Mouse (Mus musculus) liver (tissue): ENCODE measurements at regions not wholly inside any gene's neighbourhood (a gene's known extent, or its start where the extent isn't known, plus 50 kb on each side); places are given as distances from the start of the nearest gene placed in this dataset.

Experiments
- DNase-seq: peaks from one replicate; pipeline ENCODE4 v3.0.0-alpha.2; 2020; ENCODE audit warnings: mixed read lengths

DNA sequence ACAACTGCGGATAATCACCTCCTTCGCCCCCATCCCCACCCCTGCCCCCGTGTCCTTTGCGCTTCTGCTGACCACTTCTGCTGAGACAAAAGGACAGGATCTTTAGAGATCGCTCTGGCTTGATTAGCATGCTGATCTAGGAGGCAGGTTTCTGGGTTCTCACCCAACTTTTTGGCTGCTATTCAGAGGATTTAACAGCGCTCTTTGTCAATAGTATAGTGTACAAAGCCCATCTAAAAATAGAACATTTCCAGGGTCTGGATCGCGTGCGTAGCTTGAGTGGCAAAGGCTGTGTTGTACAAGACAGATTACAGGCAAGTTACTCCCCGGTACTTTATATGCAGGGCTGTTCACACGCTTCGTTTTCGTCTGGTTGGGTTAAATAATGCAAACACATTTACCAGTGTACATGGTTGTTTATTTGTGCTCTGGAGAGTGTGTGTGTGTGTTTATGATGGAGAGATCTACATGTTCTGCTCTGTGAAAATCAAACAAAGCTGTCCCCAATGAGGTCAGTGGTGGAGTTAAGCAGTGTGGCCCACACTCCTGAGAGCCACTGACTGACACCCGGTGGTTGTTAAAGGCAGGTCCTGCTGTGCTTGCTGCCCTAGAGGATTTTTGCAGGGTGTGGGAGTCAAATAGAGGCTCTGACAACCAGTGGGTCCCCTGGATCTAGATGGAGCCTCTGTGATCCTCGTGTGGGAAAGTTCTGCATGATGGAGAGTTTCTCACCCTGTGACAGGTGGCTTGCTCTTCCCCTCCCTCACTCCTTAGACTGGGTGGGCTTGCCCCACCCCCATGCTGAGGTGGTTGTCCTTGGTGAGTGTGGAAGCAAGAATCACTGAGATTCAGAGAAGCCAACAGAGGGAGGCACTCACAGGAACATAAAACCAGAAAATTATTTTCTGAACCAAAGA lies 146.5 kb upstream of the Jade1 start:
- no peak for DNase-seq

DNA sequence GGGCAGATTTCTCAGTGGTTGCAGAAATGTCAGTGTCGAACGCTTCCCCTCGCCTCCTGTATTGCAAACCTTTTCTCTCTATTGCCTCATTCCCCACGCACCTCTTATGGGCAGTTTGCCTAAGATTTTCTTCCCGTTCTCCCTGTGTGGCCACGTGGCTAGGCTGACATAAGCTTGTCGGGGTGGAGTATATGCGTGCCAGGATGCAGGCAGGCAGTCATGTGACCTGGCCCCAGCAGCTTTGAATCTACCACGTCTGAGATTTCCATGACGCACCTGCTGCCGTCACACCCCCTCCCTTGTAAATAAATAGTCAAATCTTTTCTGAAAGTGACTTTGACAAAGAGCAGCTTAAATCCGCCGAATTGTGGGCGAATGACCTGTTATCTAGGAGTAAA lies 147.1 kb upstream of the Jade1 start:
- peak; percentile 41 for DNase-seq

DNA sequence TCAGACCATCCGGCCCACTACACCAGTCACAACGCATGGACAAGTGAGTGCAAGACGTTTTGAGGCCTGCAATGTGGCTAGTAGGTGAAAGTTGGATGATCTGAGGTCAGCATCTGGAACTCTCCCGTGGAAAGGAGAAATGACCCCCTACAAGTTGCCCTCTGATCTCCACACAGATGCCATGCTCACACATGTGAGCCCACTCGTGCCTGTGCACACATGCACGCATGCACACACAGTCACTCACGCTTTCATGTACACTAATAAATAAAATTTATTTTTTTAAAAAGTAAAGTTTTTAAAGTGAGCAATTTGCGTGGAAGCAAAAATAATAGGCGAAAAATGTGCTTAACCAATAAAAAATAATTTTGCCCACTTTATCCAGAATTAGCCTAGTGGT lies 147.5 kb upstream of the Jade1 start:
- DNase-seq: no peak

DNA sequence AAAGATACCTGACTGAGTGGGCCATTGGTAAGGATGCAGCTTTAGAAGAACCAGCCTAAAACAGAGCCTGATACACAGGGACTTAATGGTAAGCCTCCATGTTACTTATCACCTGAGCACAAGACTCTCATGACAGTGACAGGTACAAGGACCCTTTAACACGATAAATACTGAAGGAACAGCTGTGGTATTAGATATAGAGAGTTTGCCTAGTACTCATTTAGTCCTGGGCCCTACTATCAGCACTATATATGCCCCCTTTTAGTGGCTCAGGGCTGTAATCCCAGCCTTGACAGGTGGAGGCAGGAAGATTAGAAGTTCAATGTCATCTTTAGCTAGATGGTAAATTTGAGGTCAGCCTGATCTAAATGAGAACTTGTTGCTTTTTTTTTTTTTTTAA lies 148.0 kb upstream of the Jade1 start:
- no peak for DNase-seq

DNA sequence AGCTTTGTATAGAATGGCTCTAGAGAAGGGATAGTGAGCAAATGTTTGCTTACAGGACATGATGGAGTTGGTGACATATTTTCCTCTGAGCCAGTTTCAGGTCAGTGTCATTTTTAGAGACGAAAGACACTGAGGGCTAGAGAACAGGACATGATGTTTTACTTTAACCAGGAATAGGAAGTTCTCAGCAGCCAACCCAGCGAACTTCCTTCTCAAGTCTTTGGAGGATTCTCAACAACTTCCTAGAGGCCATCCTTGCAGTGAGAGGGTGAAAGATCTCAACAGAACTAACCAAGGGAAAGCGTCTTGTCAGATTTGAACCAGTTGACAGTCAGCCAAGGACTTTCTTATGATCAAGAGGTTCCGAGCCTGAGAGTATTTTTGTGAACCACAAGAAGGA lies 153.7 kb upstream of the Jade1 start:
- DNase-seq: no peak

DNA sequence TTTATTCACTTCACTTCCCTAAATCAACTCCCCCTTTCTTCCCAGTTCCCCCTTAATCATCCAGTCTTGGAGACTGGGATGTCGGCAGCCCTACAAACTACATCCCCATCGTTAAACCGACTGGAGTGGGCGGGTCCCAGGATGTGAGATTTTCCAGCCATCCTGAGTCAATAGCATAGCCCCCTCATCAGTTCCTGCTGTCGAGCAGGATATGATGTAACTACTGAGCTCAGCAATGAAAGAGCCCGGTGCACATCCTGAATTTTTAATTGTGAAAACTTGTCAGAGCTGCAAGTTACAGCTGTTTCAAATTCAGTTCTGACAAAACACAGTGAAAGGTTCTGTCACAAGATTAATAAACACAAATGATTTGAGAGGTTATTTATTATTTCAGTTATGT lies 165.7 kb upstream of the Jade1 start:
- DNase-seq: no peak

DNA sequence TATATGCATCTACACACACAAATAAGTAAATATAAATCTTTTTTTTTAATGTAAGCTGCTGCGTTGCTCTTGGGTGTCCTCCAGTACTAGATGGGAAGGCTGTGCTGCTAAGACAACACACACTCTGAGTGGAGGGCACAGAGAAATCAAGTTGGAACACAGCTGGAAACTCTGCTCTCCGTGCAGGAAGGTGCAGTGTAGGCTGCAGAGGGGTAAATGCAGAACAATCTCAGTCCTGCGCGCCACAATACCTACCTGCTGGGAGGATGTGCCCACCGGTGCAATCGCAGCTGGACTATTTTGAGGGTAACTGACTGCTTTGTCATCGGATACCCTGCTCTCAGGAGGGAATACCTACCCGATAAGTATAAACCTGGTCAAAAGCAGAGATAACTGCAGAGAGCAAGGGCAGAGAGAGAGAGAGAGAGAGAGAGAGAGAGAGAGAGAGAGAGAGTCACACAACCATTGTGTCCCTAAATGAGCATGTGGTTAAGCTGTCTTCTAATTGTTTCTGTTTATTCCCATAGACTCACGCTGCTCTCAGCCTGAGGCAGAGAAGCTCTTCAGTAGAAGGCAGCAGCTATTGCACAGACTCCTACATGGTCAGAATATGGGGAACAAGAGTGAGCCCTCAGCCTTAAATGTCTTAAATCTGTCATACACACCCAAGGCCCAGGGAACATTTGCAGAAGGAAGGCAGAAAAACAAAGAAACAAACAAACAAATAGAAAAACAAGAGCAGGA lies 167.9 kb upstream of the Jade1 start:
- no peak for DNase-seq

DNA sequence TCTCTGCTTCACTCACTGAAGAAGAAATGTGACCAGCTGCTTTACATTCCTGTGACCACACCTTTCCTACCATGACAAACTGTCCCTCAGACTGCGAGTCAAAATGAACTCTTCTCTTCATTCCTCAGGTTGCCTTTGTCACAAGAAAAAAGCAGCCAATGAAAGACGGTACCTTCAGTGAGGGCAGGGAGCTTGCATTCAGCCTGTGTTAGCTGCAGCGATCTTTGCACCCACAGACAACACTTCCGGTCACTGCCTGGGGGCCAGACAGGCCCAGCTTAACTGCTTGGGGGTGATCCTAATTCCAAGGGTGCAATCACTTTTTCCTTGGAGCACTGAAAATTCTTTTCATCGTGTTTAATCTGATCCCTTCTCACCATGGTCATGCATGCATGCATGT lies 169.2 kb upstream of the Jade1 start:
- no peak for DNase-seq

DNA sequence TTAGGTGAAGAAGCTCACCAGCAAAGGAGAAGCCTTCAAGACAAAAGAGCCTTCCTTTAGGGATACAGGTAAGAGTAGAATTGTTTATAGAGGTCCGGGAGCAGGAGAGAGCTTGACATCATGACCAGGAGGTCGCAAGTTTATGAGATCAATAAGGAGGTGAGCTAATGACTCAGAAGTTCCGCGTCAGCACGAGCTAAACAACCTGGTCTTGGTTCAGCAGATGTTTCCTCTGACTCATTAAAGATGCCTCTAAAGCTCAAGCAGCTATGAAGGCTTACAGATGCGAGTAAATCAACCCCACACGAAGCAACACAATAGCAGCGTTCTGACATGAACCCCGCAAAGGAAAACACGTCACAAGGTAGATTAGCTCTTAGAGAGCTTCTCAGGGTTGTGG lies 171.1 kb upstream of the Jade1 start:
- no peak for DNase-seq

DNA sequence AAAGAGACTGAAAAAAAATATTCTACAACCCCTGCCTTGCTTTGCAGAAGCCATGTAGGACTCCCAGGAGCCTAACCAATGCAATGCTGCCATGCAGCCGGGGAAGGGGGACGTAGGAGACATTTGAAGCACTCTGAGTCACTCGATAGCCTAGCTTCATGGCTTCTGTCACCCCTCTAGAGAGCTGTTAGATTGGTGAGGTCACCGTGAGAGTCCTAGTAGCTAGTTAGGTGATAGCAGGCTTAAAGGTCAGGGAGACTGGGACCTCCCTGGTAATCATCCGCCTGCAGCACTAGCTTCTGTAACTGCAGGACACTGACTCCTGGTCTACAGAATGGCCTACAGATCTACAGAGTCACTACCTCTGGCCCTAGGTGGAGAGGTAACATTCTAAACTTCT lies 177.0 kb upstream of the Jade1 start:
- no peak for DNase-seq

DNA sequence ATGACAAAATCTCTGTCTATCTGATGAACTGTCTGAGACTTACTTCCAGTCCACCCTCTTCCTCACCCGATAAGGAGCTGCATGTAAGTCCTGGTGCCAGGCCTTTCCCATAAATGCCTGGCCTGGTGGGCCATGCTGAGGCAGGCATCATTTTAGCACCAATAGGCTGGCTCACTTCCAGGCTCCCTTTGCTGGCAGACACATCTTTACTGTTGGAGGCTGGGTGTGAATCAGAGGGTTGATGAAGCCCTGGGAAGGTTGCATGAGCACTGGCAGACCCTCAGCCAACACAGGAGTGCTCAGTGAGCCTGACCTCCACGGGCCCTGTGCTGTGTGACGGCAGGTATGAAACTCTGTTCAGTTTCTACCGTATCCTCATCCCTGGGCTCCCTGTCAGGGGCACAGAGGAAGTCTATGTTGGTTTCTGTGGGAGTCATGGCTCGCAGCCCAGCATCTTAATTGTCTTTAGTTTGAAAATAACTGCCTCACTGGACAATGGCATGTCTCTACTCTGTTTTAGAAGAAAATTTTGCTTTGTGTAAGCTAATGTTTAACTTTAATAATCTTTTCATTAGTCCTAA lies 177.6 kb upstream of the Jade1 start:
- DNase-seq: no peak

DNA sequence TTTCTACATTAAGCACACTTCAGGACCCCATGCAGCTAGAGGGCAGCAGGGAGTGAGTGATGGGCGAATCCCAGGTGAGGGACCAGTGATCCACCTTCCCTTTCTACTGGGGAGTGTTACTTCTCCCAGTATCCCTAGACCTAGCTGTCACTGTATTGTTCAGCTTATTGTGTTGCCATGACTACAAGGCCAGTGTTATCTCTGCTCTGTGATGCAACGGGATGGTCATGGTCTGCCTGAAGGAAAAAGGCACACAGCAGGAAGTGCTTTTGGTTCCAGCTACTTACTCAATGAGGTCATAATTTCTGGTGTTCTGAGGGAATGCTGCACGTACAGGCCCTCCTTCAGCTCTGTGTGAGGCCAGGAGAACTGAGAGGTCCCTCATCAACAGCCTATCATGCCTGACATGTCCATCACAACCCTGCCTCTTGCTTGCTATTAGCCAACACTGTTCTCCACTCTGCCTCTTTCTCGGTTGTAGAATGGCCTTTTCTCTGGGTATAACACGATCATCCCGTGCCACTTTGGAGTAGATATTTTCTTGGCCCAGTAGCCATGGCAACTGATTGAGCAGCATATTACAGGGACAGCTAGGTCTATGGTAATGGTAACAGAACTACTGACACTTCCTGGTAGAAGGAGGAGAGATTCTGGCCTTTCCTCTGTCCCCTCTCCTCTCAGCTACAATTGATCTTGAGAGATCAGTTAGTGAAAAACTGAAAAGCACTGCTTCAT lies 178.5 kb upstream of the Jade1 start:
- no peak for DNase-seq

DNA sequence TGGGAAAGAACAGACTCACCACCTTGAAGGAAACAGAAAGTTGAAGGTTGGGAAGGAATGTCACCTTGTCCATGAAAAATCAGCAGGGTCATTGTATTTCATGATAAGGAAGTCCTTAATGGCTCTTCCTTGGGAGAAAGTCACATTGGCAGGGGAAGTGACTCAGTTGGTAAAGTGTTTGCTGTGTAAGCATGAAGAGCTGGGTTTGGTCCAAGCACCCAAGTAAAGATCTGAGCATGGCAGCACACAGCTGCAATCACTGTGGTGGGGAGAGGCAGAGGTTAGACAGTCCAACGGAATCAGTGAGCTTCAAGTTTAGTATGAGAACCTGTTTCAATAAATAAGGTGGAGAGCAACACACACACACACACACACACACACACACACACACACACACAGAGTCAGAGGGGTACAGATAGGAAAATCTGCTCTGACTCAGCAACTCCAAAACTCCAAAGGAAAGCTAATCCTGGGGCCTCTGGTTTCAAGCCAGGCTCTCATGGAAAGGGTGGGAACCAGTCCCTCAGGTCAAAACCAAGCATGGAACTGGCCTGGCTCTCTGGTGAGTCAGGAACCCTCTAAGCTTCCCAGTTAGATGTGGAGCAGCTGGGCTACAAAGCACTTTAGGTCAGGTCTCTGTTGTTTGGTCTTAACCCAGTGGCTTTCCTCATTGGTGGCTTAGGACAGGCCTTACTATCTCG lies 180.2 kb upstream of the Jade1 start:
- DNase-seq: no peak

DNA sequence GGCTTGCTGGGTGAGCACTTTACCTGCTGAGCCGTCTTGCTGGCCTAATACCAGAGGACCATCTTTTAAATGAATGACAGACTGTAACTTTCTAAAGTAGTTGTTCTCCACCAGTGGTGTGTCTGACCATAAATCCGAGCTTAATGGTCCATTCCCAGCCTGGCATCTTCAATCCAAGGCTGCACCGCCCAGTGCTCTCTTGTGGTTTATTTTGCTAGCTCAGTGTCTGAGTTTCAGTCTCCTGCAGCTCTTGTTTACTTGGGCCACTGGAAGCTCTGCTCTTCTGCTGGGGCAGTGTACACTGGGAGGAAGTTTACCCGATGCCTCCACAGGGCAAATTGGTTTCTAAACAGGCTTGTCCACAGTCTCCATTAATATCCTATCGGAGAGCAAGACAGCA lies 182.3 kb upstream of the Jade1 start:
- DNase-seq: no peak

DNA sequence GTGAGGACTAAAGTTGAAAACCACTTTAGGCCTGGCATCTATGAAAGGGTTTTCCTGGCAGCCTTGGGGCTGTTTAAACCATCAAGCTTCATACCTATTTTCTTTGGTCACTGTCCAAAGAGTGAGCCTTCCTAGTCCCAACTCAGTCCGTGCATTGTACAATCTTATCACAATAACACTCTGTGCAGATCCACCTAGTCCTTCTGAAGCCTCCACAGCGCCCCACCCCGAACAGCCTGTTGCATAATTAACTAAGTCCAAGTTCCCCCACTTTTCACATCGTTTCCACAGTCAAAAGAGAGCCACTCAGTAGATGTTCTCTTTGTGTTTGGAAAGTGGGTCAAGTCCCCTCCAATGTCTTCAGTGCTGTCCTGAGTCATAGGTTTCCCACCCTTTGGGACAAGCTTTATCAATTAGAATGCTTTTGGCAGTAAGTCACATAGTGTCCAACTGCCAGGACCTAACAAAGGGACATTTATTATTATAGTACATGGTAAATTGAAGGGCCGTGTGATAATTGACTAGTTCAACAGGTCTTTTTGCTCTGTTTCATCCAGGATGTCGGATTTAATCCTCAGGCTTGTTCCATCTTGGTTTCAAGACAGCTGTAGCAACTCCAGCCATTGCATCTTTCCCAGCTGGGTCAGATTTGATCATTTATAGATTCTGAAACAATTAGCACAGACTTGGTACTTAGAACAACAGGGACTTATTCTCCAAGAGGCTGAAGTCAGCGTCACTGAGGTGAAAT lies 187.0 kb upstream of the Jade1 start:
- DNase-seq: no peak

DNA sequence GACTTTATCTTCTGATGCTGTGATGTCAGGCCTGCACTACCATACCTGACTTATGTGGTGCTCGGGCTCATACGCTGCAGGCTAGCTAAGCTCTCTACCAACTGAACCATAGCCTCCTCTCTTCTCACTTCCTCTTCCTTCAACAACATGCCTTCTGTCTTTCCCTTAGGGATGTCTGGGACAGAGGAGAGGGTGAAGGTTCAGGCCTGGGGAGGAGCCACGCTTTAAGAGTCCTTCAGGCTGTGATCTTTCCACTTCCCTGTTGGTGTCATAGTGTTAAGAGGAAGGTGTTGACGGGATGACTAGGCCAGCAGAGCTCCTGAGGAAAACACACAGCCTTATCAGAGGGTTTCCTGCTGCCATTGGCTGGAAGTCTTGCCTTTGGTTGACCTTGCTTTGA lies 188.8 kb upstream of the Jade1 start:
- no peak for DNase-seq

DNA sequence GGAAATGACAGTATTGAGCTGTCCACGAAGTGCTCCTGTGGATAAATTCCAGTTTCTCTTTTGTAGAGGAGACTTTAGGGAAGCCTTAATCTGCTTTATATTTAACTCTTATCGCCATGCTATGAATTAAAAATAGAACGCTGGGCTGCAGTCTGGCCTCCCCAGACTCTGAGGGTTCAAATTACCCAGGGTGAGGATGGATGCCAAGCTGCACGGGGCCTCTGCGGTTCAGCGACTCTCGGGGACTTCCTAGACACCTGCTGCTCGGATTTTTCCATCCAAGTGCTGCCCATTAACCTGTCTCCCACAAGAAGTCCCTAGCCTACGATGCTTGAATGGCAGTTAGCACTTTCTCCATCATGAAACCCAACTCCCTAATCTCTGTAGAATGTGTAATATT lies 189.3 kb upstream of the Jade1 start:
- no peak for DNase-seq

DNA sequence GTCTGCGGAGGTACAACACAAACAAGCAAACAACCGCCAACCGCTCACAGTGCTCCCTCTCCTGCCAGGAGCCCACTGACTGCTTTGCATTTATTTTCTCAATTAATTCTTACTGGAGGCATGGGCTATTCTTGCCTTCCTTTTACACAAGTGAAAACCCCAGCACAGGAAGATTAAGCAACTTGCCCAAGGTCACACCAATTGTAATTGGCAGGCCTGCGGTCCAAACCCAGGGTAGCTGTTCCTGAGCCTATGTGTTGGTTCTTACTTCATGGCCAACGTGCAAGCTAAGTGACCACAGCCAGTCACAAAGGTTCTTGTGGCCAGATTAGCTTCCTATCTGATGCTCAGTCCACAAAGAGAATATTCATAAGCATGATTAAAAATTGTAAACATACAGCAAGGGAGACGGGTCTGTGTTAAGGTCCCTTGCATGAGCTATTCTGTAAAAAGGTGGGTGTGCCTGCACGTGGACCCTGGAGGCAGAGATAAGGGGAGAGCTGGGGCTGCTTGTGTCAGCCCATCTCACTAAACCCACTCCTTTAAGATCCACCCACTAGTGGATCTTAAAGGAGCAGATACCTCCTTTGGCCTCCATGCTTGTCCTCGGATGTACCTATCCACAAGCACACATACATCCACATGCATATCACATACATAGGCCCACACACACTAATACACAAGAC lies 190.2 kb upstream of the Jade1 start:
- DNase-seq: no peak

DNA sequence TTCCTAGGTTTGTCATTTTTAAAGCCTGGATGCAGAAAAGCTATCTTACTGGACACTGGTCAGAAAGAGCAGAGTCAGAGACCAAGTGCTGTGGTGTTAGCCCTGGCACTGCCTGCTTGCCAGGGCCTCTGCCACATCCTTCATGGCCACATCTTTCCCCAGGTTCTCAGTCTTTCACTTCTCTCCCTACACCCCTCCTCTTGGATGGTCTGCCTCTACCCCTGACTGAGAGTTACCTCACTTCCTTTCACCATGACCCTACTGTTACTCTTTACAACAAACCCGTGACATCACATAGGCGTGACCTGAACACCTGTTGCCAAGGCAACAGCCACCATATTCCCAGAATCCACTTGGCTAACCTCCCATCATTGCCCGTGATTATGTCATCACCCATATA lies 191.6 kb upstream of the Jade1 start:
- DNase-seq: no peak

DNA sequence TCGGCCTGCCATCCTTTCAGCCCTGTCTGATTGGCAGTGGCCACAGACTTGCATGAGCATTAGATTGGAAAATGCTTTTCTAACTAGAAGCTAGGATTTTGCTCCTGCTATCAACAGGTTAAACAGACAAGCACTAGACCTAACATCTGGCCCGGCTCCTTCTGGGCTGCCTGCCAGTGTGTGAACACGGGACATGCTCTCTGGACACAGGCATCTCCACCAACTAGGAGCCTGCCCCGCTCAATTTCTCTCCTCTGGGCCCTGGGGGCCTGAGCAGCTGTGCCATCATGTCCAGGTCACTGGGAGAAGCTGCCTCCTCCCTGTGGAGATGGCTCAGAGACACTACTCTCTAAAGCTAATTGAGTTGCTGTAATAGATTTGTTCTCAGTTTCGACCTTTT lies 195.3 kb upstream of the Jade1 start:
- DNase-seq: peak; percentile 10

DNA sequence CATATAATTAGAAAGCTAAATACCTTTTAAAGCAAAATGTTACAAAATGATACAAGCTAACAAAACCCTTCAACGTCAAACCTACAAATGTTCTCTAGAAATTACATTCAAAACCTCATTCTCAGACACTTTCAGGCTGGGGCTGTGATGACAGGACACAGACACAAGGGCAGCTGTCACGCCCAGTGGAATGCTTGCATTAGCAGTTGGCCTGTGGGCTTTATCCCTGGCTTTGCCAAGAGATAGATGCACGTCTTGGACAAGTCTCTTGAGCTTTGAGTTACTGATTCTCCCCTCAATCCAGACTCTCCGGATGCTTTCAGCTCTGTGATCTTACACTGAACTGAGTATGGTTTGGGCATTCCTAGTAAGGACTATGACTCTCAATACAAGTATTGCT lies 196.1 kb upstream of the Jade1 start:
- DNase-seq: no peak
